Mouse (Mus musculus) neural tube, embryonic 12.5 days (tissue): ENCODE measurements around the gene P4htm. TPM values are rescaled to one million over a fixed set of nuclear protein-coding genes. Genes with fewer than 3 reads are reported as not detected.

Source experiments
- microRNA counts: library from miRNA; unstranded; fragments of <30 nt; microRNA quantifications from one replicate; lab custom pipeline; 2017
- microRNA-seq: library from miRNA; unstranded; fragments of <30 nt; microRNA quantifications from one replicate; pipeline ENCODE4, GENCODE M21; 2017
- polyA plus RNA-seq: library from polyadenylated mRNA; unstranded; fragments of >200 nt; fragmentation: Nextera tagmentation; extraction: Ambion mirVana; gene quantifications from 2 replicates; pipeline ENCODE4 v1.2.1, GENCODE M21; 2016

P4htm gene
- polyA plus RNA-seq, 1 experiment from 2014 or later, result 20.9 TPM

MicroRNAs encoded within 50 kb of the gene (microRNA counts, 519-probe panel; counts per million panel counts)
- 5,174 counts per million, percentile 84 among the panel's probes with 10 or more counts for microRNA mmu-miR-191 (lab: Ali Mortazavi, UCI)
- microRNA mmu-miR-425 (lab: Ali Mortazavi, UCI), result 4,159 counts per million, percentile 77 among the panel's probes with 10 or more counts

Small RNAs within 50 kb of the gene (microRNA-seq; reads per million reads assigned to microRNA genes)
- gene Gm24083, result not detected
- gene Mir191, result not detected
- gene Mir425, result 1,025 reads per million, percentile 78 among the genes with 10 or more reads in this experiment

Other genes starting within 250 kb of the P4htm start
- 124 and 138 TPM in 2 replicates for gene Usp4, start 249.8 kb downstream of the P4htm start, polyA plus RNA-seq
- gene 1700102P08Rik, start 204.9 kb downstream of the P4htm start, polyA plus RNA-seq, result 1.3 and 1.7 TPM in 2 replicates
- 0.80 and 0.84 TPM in 2 replicates for gene Ccdc36, start 169.2 kb downstream of the P4htm start, polyA plus RNA-seq
- gene BC048562, start 161.2 kb downstream of the P4htm start, polyA plus RNA-seq, result not detected in 2 replicates
- gene Ccdc71, start 137.1 kb downstream of the P4htm start, polyA plus RNA-seq, result 44.8 and 49.4 TPM in 2 replicates
- 51.1 and 63.4 TPM in 2 replicates for gene Klhdc8b, start 136.1 kb downstream of the P4htm start, polyA plus RNA-seq
- gene Lamb2, start 117.9 kb downstream of the P4htm start, polyA plus RNA-seq, result 28.6 and 29.4 TPM in 2 replicates
- 104 TPM in 2 replicates for gene Usp19, start 107.1 kb downstream of the P4htm start, polyA plus RNA-seq
- 86.9 and 89.9 TPM in 2 replicates for gene Qars, start 90.0 kb downstream of the P4htm start, polyA plus RNA-seq
- 162 and 164 TPM in 2 replicates for gene Qrich1, start 80.9 kb downstream of the P4htm start, polyA plus RNA-seq
- gene Impdh2, start 37.4 kb downstream of the P4htm start, polyA plus RNA-seq, result 124 and 134 TPM in 2 replicates
- 67.3 and 69.0 TPM in 2 replicates for gene Ndufaf3, start 30.2 kb downstream of the P4htm start, polyA plus RNA-seq
- gene Dalrd3, start 27.8 kb downstream of the P4htm start, polyA plus RNA-seq, result 240 and 254 TPM in 2 replicates
- gene Wdr6, start 18.9 kb downstream of the P4htm start, polyA plus RNA-seq, result 285 and 286 TPM in 2 replicates
- gene Arih2, start 51.7 kb upstream of the P4htm start, polyA plus RNA-seq, result 56.2 and 57.2 TPM in 2 replicates
- 40.1 and 41.8 TPM in 2 replicates for gene Slc25a20, start 64.4 kb upstream of the P4htm start, polyA plus RNA-seq
- 59.2 and 66.4 TPM in 2 replicates for gene Prkar2a, start 91.6 kb upstream of the P4htm start, polyA plus RNA-seq
- 167 and 170 TPM in 2 replicates for gene Ip6k2, start 186.1 kb upstream of the P4htm start, polyA plus RNA-seq
- 16.4 and 23.6 TPM in 2 replicates for gene Nckipsd, start 210.7 kb upstream of the P4htm start, polyA plus RNA-seq
- gene Celsr3, start 228.7 kb upstream of the P4htm start, polyA plus RNA-seq, result 12.1 and 14.3 TPM in 2 replicates